Mouse (Mus musculus): ENCODE data around the gene Haus8. TPM values are rescaled to one million over a fixed set of nuclear protein-coding genes. Genes with fewer than 3 reads are reported as not detected.

Haus8 gene
- polyA plus RNA-seq, 1 experiment from 2014 or later: 64.4 TPM

Other genes starting within 250 kb of the Haus8 start
- 15.1 and 17.5 TPM in 2 replicates for gene Myo9b, start 220 bp downstream of the Haus8 start, polyA plus RNA-seq (2014; fragmentation: Nextera tagmentation; extraction: Ambion mirVana)
- gene Use1, start 93.9 kb upstream of the Haus8 start, polyA plus RNA-seq (2014; fragmentation: Nextera tagmentation; extraction: Ambion mirVana): 78.0 and 81.0 TPM in 2 replicates
- gene Ocel1, start 98.4 kb upstream of the Haus8 start, polyA plus RNA-seq (2014; fragmentation: Nextera tagmentation; extraction: Ambion mirVana): 2.1 and 2.2 TPM in 2 replicates
- 53.7 and 62.5 TPM in 2 replicates for gene Nr2f6, start 109.0 kb upstream of the Haus8 start, polyA plus RNA-seq (2014; fragmentation: Nextera tagmentation; extraction: Ambion mirVana)
- gene Ushbp1, start 122.9 kb upstream of the Haus8 start, polyA plus RNA-seq (2014; fragmentation: Nextera tagmentation; extraction: Ambion mirVana): 2.9 and 4.3 TPM in 2 replicates
- gene Babam1, start 123.9 kb upstream of the Haus8 start, polyA plus RNA-seq (2014; fragmentation: Nextera tagmentation; extraction: Ambion mirVana): 93.6 and 111 TPM in 2 replicates
- gene Ankle1, start 133.1 kb upstream of the Haus8 start, polyA plus RNA-seq (2014; fragmentation: Nextera tagmentation; extraction: Ambion mirVana): 9.0 and 13.0 TPM in 2 replicates
- 30.1 and 37.4 TPM in 2 replicates for gene Abhd8, start 190.7 kb upstream of the Haus8 start, polyA plus RNA-seq (2014; fragmentation: Nextera tagmentation; extraction: Ambion mirVana)
- gene Mrpl34, start 192.0 kb upstream of the Haus8 start, polyA plus RNA-seq (2014; fragmentation: Nextera tagmentation; extraction: Ambion mirVana): 180 and 185 TPM in 2 replicates
- gene Dda1, start 196.3 kb upstream of the Haus8 start, polyA plus RNA-seq (2014; fragmentation: Nextera tagmentation; extraction: Ambion mirVana): 105 and 115 TPM in 2 replicates
- 3.1 and 3.2 TPM in 2 replicates for gene Ano8, start 213.0 kb upstream of the Haus8 start, polyA plus RNA-seq (2014; fragmentation: Nextera tagmentation; extraction: Ambion mirVana)
- gene Gtpbp3, start 215.2 kb upstream of the Haus8 start, polyA plus RNA-seq (2014; fragmentation: Nextera tagmentation; extraction: Ambion mirVana): 4.8 and 5.4 TPM in 2 replicates
- gene Plvap, start 238.8 kb upstream of the Haus8 start, polyA plus RNA-seq (2014; fragmentation: Nextera tagmentation; extraction: Ambion mirVana): 48.8 and 50.3 TPM in 2 replicates